Mouse (Mus musculus) cortical plate, adult 2 months (tissue): ENCODE measurements around the gene Tmub2.

Source experiments
- CTCF ChIP-seq: fragments of 200-500 bp; IDR thresholded peaks from 2 replicates; pipeline ENCODE4 v1.5.1; 2011; ENCODE audit warnings: mild to moderate bottlenecking, control low read depth, low read length; ENCODE audit not compliant: insufficient read depth; ENCODE audit errors: extremely low read depth
- POLR2A ChIP-seq: fragments of 200-500 bp; IDR thresholded peaks from 2 replicates; pipeline ENCODE4 v1.6.1; 2011; ENCODE audit warnings: mild to moderate bottlenecking, low read length, control low read depth; ENCODE audit not compliant: insufficient read depth; ENCODE audit errors: extremely low read depth

DNA sequence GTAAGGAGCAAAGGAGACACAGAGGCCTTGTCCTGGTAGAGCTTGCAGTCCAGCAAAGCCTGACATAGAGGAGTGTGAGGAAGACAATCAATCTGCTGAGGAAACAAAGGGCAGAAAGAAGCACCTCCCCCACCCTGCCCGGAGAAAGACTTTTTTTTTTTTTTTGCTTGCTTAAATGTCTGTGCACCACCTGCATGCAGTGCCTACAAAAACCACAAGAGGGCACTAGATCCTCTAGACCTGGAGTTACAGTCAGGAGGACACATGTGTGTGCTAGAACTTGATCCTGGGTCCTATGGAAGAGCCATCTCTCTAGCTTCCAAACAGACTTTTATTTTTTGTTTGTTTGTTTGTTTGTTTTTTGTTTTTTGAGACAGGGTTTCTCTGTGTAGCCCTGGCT is 15.1 kb downstream of the Tmub2 start:
- TF ChIP-seq CTCF (peak; percentile 48; the same call in 1 of the 2 replicates), POLR2A (no peak)
